In genomic region chr10:52278011-52278434, GRCm38 (mm10) we compare ENCODE assay signal across 9 mouse cellular contexts. TPM values are rescaled to one million over a fixed set of nuclear protein-coding genes. Genes with fewer than 3 reads are reported as not detected.
A peak's percentile ranks its signal among the peaks of the same experiment; 100 is the strongest.
DNase-seq lines count a peak whose midpoint lies in the region; ATAC-seq and TF ChIP-seq lines count a peak whose summit lies in the region.
"Had no signal": no experiment of that assay in that cellular context is flagged by ENCODE, and none has a peak within 500 bp of the region (broad histone marks: within the 10 kb centered on the region; RNA-seq: fewer than 3 reads in every experiment).

No protein-coding gene starts in this region.

- no peak overlapping the region for H3K9ac ChIP-seq in embryonic facial prominence, embryonic 14.5 days (ENCODE audit: low read depth, low read length)
- no peak overlapping the region for H3K9ac ChIP-seq in intestine, embryonic 14.5 days (ENCODE audit: low read length)
- H3K9ac ChIP-seq in midbrain, embryonic 14.5 days (replicated peaks; ENCODE audit: low read length) = no peak overlapping the region
- H3K9ac ChIP-seq in forebrain, embryonic 16.5 days (replicated peaks; ENCODE audit: low read depth, low read length) = no peak overlapping the region

- H3K4me1 ChIP-seq in embryonic facial prominence, embryonic 14.5 days (ENCODE audit: control insufficient read depth, insufficient read depth, low read length) = peaks cover 8% of the 10 kb centered on the region; the same call in 1 of the 2 replicates
- peaks cover 16% of the 10 kb centered on the region for H3K4me1 ChIP-seq in embryonic facial prominence, embryonic 10.5 days
- H3K4me1 ChIP-seq in intestine, embryonic 14.5 days (replicated peaks; ENCODE audit: control insufficient read depth, insufficient read depth, low read length) = no peaks in the 10 kb centered on the region
- peaks cover 12% of the 10 kb centered on the region for H3K4me1 ChIP-seq in lung, adult 2 months (ENCODE audit: control insufficient read depth, insufficient read depth, low read length)
- peaks cover 8% of the 10 kb centered on the region for H3K4me1 ChIP-seq in midbrain, embryonic 14.5 days (ENCODE audit: control insufficient read depth, insufficient read depth, low read length)
- peaks cover 13% of the 10 kb centered on the region for H3K4me1 ChIP-seq in forebrain, embryonic 16.5 days (replicated peaks; ENCODE audit: control insufficient read depth, insufficient read depth, low read length)

- no peak for ATAC-seq in embryonic facial prominence, embryonic 14.5 days (ENCODE audit: low read depth)
- peak; percentile 74 for ATAC-seq in intestine, embryonic 14.5 days (replicated peaks; ENCODE audit: low FRiP score, low TSS enrichment, low read depth)
- no peak for ATAC-seq in midbrain, embryonic 14.5 days (ENCODE audit: low FRiP score, low TSS enrichment)
- no peak for ATAC-seq in forebrain, embryonic 16.5 days

- H3K36me3 ChIP-seq in embryonic facial prominence, embryonic 14.5 days (ENCODE audit: control insufficient read depth, insufficient read depth, low read length) = no peaks in the 10 kb centered on the region
- H3K36me3 ChIP-seq in embryonic facial prominence, embryonic 10.5 days (replicated peaks) = peaks cover 4% of the 10 kb centered on the region; the same call in 1 of the 2 replicates
- no peaks in the 10 kb centered on the region for H3K36me3 ChIP-seq in intestine, embryonic 14.5 days (ENCODE audit: control insufficient read depth, insufficient read depth, low read length)
- no peaks in the 10 kb centered on the region for H3K36me3 ChIP-seq in midbrain, embryonic 14.5 days (ENCODE audit: control insufficient read depth, insufficient read depth, low read length)
- H3K36me3 ChIP-seq in forebrain, embryonic 16.5 days (ENCODE audit: control insufficient read depth, insufficient read depth) = no peaks in the 10 kb centered on the region

- H3K27me3 ChIP-seq in embryonic facial prominence, embryonic 14.5 days (replicated peaks; ENCODE audit: control insufficient read depth, insufficient read depth, low read length) = no peaks in the 10 kb centered on the region
- H3K27me3 ChIP-seq in embryonic facial prominence, embryonic 10.5 days (replicated peaks; ENCODE audit: low read depth, poor library complexity, severe bottlenecking) = no peaks in the 10 kb centered on the region
- no peaks in the 10 kb centered on the region for H3K27me3 ChIP-seq in intestine, embryonic 14.5 days (replicated peaks; ENCODE audit: control insufficient read depth, insufficient read depth, low read length)
- H3K27me3 ChIP-seq in midbrain, embryonic 14.5 days (ENCODE audit: control insufficient read depth, insufficient read depth, low read length) = no peaks in the 10 kb centered on the region
- H3K27me3 ChIP-seq in forebrain, embryonic 16.5 days (replicated peaks; ENCODE audit: control insufficient read depth, insufficient read depth, low read length) = no peaks in the 10 kb centered on the region

- peak; percentile 22 for DNase-seq in embryonic facial prominence, embryonic 14.5 days (ENCODE audit: low spot score)
- no peak for DNase-seq in embryonic facial prominence, embryonic 10.5 days (ENCODE audit: low spot score)
- peak; percentile 60 for DNase-seq in intestine, embryonic 14.5 days (ENCODE audit: low spot score)
- DNase-seq in lung, adult 2 months = peak; percentile 71
- peak; percentile 36 for DNase-seq in urinary bladder, adult 2 months (ENCODE audit: low spot score)
- no peak for DNase-seq in midbrain, embryonic 14.5 days
- no peak for DNase-seq in left cerebral cortex, adult 18-20 months (ENCODE audit: low spot score in 2 of 2)
- DNase-seq: gastrocnemius, adult 2 months had no signal

- no peak for TF ChIP-seq CTCF in lung, adult 2 months (IDR thresholded peaks at IDR 0.05; ENCODE audit: insufficient read depth, low read length)

- no peak overlapping the region for H3K27ac ChIP-seq in embryonic facial prominence, embryonic 14.5 days (replicated peaks; ENCODE audit: low read depth, low read length)
- H3K27ac ChIP-seq in embryonic facial prominence, embryonic 10.5 days (replicated peaks) = no peak overlapping the region
- H3K27ac ChIP-seq in intestine, embryonic 14.5 days (ENCODE audit: low read depth) = no peak overlapping the region
- no peak overlapping the region for H3K27ac ChIP-seq in midbrain, embryonic 14.5 days (replicated peaks; ENCODE audit: low read depth, low read length)
- no peak overlapping the region for H3K27ac ChIP-seq in forebrain, embryonic 16.5 days (ENCODE audit: low read length)
- H3K27ac ChIP-seq: gastrocnemius, adult 2 months had no signal

- WGBS in embryonic facial prominence, embryonic 14.5 days = 70% methylated on average over 9 of the region's 9 CpGs
- 76% methylated on average over 9 of the region's 9 CpGs for WGBS in embryonic facial prominence, embryonic 10.5 days
- WGBS in intestine, embryonic 14.5 days = 52% methylated on average over 9 of the region's 9 CpGs
- WGBS in lung, adult 2 months = 65% methylated on average over 9 of the region's 9 CpGs
- WGBS in midbrain, embryonic 14.5 days = 91% methylated on average over 9 of the region's 9 CpGs
- WGBS in forebrain, embryonic 16.5 days = 82% methylated on average over 9 of the region's 9 CpGs

- no peaks in the 10 kb centered on the region for H3K9me3 ChIP-seq in embryonic facial prominence, embryonic 14.5 days (ENCODE audit: control insufficient read depth, low read length)
- H3K9me3 ChIP-seq in embryonic facial prominence, embryonic 10.5 days = no peaks in the 10 kb centered on the region
- H3K9me3 ChIP-seq in intestine, embryonic 14.5 days (ENCODE audit: control insufficient read depth, low read length) = no peaks in the 10 kb centered on the region
- H3K9me3 ChIP-seq in midbrain, embryonic 14.5 days (ENCODE audit: control insufficient read depth, low read length) = no peaks in the 10 kb centered on the region
- no peaks in the 10 kb centered on the region for H3K9me3 ChIP-seq in forebrain, embryonic 16.5 days (ENCODE audit: control insufficient read depth, low read length)

- H3K4me3 ChIP-seq in embryonic facial prominence, embryonic 14.5 days (ENCODE audit: low read depth, low read length) = no peak overlapping the region
- no peak overlapping the region for H3K4me3 ChIP-seq in embryonic facial prominence, embryonic 10.5 days
- no peak overlapping the region for H3K4me3 ChIP-seq in intestine, embryonic 14.5 days (ENCODE audit: low read depth, low read length)
- H3K4me3 ChIP-seq in lung, adult 2 months (replicated peaks; ENCODE audit: extremely low read depth, low read depth, low read length) = no peak overlapping the region
- H3K4me3 ChIP-seq in midbrain, embryonic 14.5 days (replicated peaks; ENCODE audit: low read depth, low read length) = no peak overlapping the region
- no peak overlapping the region for H3K4me3 ChIP-seq in forebrain, embryonic 16.5 days (replicated peaks; ENCODE audit: low read length)
- H3K4me3 ChIP-seq: gastrocnemius, adult 2 months had no signal

- H3K4me2 ChIP-seq in embryonic facial prominence, embryonic 14.5 days (ENCODE audit: low read depth, low read length) = no peak overlapping the region
- no peak overlapping the region for H3K4me2 ChIP-seq in intestine, embryonic 14.5 days (ENCODE audit: low read length)
- H3K4me2 ChIP-seq in midbrain, embryonic 14.5 days (ENCODE audit: low read length) = no peak overlapping the region
- H3K4me2 ChIP-seq in forebrain, embryonic 16.5 days (ENCODE audit: low read length) = no peak overlapping the region

- no peak for TF ChIP-seq POLR2A in lung, adult 2 months (IDR thresholded peaks at IDR 0.05; ENCODE audit: borderline replicate concordance, extremely low read depth, low read depth, low read length)

RNA-seq across cellular contexts. Expression of gene Dcbld1, which starts 44.6 kb away (rescaled TPM):
- polyA plus RNA-seq in embryonic facial prominence, embryonic 14.5 days (2014; fragmentation: Nextera tagmentation; extraction: Ambion mirVana) = 12.8 and 13.6 TPM in 2 replicates
- polyA plus RNA-seq in embryonic facial prominence, embryonic 10.5 days (2016; fragmentation: Nextera tagmentation; extraction: Ambion mirVana) = 23.3 and 24.2 TPM in 2 replicates
- polyA plus RNA-seq in intestine, embryonic 14.5 days (2014; fragmentation: Nextera tagmentation; extraction: Ambion mirVana) = 31.7 and 34.1 TPM in 2 replicates
- polyA plus RNA-seq in lung, adult 2 months (2012; rRNA removed) = 7.7 and 8.2 TPM in 2 replicates
- 5.3 and 5.4 TPM in 2 replicates for polyA plus RNA-seq in urinary bladder, adult 2 months (2012; rRNA removed)
- polyA plus RNA-seq in midbrain, embryonic 14.5 days (2014; fragmentation: Nextera tagmentation; extraction: Ambion mirVana) = 13.2 and 15.8 TPM in 2 replicates
- 20.1 and 22.0 TPM in 2 replicates for polyA plus RNA-seq in forebrain, embryonic 16.5 days (2015; fragmentation: Nextera tagmentation; extraction: Ambion mirVana)
- 1 to 10 TPM; 4.8 to 5.5 TPM for total RNA-seq in left cerebral cortex, adult 18-20 months (2021)

Comparison
In these comparisons a context has a peak if more than half of its experiments do, and no peak if none do; other contexts are left out.
1. DNase-seq: peak in embryonic facial prominence, embryonic 14.5 days (single experiment), intestine, embryonic 14.5 days (single experiment), lung, adult 2 months (single experiment) and urinary bladder, adult 2 months (single experiment); none in embryonic facial prominence, embryonic 10.5 days (single experiment), midbrain, embryonic 14.5 days (single experiment) and left cerebral cortex, adult 18-20 months (0 of 2).